Mouse (Mus musculus): Measurements from ENCODE around the gene Prkg1. TPM values are rescaled to one million over a fixed set of nuclear protein-coding genes. Genes with fewer than 3 reads are reported as not detected.

Prkg1 gene
- polyA plus RNA-seq (2015; fragmentation: Illumina TruSeq; extraction: RNeasy Lipid Tissue Mini Kit (QIAGEN cat#74804); ENCODE audit: low read depth, low replicate concordance), result 4.5 TPM

DNA sequence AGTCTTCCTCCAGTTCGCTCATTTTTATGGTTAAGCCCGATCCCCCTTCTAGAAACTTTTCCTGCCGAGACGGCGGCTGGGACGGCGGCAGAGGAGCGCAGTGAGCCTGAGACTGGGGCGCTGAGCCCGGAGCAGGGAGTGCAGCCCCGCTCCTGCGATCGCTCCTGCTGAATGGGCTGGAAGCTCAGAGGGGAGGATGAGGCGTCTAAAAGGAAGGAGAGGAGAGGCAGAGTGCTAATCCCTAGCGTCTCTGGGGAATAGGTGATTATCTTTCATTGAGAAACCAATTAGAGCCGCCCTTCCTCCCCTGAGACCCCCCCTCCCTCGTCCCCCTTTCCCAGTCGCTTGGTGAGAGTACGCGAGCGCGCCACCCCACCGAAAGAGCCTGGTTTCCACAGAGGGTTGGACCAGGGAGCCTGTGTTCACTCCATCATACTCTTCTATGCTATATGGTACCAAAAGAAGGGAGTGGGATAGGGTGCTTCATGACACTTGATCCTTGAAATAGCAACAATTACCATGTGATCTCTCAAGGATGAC, at the start of gene Prkg1:
Prkg1 (minus strand) TSS at position 233 of the 540 bp plus-strand sequence.

GRCm38 (mm10) chr19:31082662-31083429, 682.0 kb downstream of the Prkg1 start, which contains the start of gene Cstf2t:
Gene Cstf2t, plus strand, starts transcription at chr19:31082837.

DNA sequence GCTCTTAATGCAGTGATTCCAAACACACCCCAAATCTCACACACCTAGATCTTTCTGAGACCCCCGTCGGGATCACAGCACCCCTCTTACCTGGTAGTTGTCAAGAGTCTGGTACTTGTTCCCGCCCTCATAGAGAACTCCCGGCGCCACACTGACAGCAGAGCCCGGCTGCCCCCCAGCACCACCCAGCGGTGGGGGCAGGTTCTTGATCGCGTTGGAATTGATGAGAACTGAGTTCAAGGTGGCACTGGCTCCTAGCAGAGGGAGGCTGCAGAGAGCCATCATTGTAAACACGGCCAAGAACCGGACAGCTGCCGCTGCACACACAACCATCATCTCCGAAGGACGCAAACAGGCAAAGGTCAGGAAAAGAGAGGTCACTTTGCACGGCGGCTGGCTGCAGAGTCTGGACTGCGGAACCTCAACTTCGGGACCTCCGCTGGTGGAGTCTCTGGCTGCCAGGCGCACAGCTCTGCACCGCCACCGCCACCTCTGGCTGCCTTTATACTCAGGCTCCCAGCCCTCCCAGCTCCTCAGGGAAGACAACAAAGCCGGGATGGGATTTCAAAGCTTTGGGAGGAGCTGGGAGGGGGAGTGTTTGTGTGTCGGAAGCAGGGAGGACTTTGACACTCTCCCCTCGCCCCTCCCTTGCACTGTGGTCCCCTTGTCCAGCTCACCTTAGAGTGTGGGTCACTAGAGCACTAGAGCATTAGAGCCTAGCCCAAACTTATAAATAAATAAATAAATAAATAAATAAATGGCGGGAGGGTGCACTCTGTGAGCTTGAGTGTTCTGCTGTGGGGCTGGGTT, 1215.6 kb downstream of the Prkg1 start, which contains the start of gene Dkk1:
Dkk1 (minus strand) TSS at position 622 of the 810 bp plus-strand sequence.

Other genes with a start within 250 kb of the Prkg1 start
- gene A1cf, start 103.7 kb upstream of the Prkg1 start, polyA plus RNA-seq (2015; fragmentation: Illumina TruSeq; extraction: RNeasy Lipid Tissue Mini Kit (QIAGEN cat#74804); ENCODE audit: low read depth, low replicate concordance), result not detected